Mouse (Mus musculus) gastrocnemius, postnatal 4 days (tissue): ENCODE measurements around the gene Cd84. TPM values are rescaled to one million over a fixed set of nuclear protein-coding genes. Genes with fewer than 3 reads are reported as not detected.
"Not testable (repeated sequence)": the region's sequence is repeated elsewhere in the genome, so short reads cannot be mapped to it uniquely, and the experiment has no call there.

Experiments used
- DNase-seq, 2 experiments: peaks; one replicate each; pipeline ENCODE4 v3.0.0; 2021 to 2022; ENCODE audit warnings: low spot score in 2 of 2, mixed read lengths in 2 of 2
- long read RNA-seq, 2 experiments: library from polyadenylated mRNA; stranded (forward); transcript quantifications; one replicate each; pipeline ENCODE4 v2.0.0; 2021
- total RNA-seq, 2 experiments: library from RNA; stranded (reverse); gene quantifications; 2 replicates each; pipeline ENCODE4 v1.2.3; 2021

Cd84 gene
- total RNA-seq = 1 to 10 TPM; 3.3 to 3.4 TPM
- long read RNA-seq, experiment 1, partial matches to known transcripts = 1 of 1 reads
- long read RNA-seq, experiment 1, other reads (novel, unspliced or antisense) = 0 of 1 reads
- long read RNA-seq, experiment 2 = 0 reads

- no peak for DNase-seq
Observed at GRCm38 (mm10) chr1:171839488-171839887, at the start of gene Cd84. Cd84 (plus strand) TSS chr1:171839697.

DNA sequence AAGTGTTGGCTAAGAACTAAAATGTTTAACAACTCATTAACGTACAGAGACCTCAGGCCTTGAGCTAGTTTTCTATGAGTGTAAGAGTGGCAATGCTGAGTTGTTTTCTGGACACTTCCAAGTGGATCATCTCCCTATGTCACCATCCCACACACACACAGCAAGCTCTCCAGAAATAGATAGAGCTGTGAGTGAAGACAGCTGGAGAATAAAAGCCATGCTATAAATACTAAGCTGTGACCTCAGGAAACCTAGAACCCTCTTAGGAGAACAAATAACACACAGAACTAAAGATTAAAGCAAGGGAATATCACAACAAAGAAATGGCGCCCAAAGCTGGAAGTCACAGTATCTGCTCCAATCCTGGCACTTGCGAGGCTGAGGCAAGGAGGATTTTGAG is 48.0 kb upstream of the Cd84 start:
- DNase-seq = no peak

DNA sequence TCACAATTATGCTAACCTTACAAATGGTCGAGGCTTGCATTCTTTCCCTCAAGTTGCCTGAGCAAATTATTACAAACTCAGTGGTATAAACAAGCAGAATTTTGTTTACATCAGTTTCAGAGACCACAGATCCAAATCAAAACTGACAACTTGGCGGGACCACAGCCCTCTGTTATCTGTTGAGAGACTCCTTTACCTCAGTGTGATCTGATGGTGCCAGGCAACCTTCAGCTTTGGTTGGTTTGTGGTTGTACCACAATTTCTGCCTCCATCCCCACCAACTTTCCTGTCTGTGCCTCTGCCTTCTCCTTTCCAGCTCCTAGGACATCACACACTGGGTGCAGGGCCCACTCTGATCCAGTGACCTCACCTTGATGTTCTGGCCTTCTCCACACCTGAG is 43.3 kb upstream of the Cd84 start:
- no peak for DNase-seq

DNA sequence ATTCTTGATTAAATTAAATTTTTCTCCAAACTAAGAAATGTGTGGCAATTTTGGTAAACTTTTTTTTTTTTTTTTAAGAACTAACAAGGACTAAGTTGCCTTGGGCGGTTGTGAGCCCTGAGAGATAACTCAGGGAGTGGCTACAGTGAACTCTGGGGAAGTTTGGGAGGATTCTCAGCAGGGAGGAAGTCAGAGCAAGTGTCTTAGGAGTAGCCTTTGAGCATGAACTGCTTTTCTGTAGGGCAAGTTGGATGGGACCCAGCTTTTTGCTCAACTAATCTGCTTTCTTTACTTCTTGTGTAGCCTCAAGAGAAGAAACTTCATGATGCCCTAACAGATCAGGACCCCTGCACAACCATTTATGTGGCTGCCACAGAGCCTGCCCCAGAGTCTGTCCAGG is 41.7 kb upstream of the Cd84 start:
- DNase-seq = no peak

DNA sequence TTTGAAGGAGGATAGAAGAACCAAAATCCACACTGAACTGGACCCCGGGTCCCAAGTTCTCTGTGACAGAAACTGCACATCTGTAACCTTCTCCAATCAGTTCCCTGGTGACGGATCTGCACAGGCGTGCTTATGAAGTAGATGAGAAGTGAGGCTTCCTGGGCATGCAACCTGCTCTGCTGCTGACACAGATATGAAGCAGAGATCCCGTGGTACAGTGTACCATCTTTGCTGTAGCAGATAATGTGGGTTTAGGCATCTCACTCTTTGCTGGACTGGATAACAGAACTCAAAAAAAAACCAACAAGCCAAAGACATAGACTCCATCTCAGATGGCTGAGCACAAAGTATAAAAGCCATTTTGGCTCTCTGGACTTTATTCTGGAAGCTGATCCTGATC is 39.8 kb upstream of the Cd84 start:
- no peak for DNase-seq

DNA sequence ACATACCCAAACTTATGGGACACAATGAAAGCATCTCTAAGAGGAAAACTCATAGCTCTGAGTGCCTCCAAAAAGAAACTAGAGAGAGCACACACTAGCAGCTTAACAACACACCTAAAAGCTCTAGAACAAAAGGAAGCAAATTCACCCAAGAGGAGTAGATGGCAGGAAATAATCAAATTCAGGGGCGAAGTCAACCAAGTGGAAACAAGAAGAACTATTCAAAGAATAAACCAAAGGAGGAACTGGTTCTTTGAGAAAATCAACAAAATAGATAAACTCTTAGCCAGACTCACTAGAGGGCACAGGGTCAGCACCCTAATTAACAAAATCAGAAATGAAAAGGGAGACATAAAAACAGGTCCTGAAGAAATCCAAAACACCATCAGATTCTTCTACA is 28.4 kb upstream of the Cd84 start:
- DNase-seq = not testable (repeated sequence)

DNA sequence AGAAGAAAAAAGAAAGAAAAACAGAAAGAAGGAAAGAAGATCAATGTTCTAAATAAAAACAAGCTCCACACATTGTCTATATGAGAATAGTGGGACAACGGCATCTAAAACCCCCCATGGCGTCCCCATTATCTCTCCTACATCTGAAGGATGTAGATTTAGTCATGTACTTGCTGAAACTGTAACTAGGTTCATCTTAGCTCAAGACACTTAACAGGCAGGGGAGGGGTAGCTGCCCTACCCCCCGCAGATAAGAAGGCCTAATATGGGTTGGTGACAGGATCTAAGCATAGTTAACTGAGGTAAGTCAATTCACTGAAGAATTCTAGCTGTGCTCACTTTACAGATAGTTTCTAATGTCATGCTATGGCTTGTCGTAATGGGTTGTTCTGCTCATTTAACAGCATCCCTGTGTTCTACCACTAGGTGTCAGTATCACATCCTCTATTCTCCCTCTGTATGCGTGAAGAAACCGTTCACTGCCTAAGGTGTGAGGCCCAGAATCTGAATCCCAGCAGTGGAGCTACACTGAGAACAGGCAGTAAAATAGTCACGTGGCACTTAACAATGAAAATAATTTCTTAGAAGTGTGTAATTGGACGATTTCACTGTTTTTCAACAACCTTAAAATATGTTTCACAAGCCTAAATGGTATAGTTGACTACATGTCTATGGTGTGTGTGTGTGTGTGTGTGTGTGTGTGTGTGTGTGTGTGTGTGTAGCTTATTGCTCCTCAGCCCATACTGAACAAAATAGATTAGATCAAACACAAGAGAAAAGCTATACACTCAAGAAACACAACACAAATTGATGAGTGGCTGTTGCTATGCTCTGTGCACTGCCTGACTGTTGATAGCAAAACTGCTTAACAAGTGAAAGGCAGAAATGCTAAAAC is 23.7 kb upstream of the Cd84 start:
- no peak for DNase-seq

DNA sequence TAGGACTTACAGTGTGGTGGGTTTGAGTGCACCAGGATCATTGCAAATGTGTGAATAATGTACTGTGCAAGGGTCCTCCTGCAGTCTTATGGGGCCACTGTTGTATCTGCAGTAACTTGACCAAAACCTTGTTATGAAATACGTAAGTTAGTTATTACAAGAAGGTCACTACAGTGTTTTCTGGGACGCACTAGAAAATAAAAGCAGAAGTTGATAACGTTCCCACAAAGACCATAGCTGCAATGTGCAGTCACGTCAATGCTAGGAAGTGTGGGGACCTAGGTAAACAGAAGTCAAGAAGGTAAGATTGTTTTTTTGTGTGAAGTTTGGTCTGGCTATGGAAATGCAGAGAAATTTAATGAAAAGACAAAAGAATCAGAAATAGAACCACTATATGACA is 22.5 kb upstream of the Cd84 start:
- no peak for DNase-seq

DNA sequence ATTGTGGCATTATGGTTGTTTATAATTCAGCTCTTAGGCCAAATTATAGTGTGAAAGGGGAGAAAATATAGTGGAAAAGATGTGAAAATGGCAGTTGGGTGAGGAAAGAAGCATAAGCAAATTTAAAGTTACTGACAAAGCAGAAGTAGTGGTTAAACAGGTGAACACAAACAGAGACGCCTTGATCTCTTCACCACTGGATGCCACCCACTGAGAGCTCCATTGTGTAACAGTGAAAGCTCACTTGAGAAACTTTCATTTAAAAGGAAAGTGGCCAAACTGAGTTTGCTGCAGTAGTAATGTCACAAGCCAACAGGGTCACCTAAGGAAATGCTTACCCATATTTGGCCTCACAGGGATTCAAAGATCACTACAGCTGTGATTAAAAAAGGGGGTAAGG is 18.2 kb upstream of the Cd84 start:
- DNase-seq = no peak

DNA sequence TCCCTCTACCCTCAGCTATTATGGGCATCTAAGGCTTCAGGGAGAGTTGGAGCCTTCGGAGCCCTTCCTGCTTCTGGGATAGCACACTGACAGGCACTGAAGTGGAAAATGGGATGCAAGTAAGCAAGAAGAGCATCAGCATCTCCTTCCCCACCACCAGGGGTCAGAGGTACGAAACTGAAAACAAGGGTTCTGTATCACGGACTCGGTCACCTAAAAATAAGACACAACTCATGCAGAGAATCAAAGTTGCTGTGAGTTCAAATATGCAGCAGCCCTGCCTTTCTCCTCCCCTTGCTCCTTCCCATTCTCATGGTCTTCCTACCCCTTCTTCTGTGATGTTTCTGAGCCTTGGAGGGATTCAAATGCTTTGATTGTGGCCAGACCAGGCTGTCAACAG is 14.0 kb upstream of the Cd84 start:
- DNase-seq = no peak

GRCm38 (mm10) chr1:171826164-171826563 is 13.3 kb upstream of the Cd84 start:
- DNase-seq = no peak

- DNase-seq = no peak
Observed at GRCm38 (mm10) chr1:171827674-171828073, 11.8 kb upstream of the Cd84 start.

DNA sequence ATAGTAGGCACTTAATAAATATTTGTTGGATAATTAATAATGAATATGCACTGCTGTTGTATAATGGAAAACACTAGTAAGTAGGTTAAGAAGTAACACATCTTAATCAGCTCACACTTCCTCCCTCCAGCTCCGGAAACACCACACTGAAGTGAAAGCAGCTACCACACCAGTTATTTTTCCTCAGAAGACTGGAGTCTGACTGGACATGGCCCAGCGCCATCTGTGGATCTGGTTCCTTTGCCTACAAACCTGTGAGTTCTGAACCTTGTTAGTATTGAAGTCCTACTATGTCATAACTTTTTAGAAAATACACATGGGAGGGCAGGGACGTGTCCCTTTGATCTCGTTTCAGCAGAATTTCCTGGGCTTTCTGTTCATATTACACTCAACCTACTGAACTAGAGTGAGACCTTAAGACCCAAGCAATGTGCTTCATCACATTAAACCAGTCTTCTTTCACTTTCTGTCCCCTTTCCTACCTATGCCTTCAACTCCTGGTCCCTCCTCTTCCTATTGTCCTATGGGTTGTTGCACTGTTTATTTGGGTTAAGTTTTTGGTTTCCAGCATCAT is 1.0 kb downstream of the Cd84 start:
- no peak for DNase-seq

- no peak for DNase-seq
Observed at GRCm38 (mm10) chr1:171845035-171845754, 5.7 kb downstream of the Cd84 start.

- no peak for DNase-seq
Observed at GRCm38 (mm10) chr1:171848201-171848600, 8.7 kb downstream of the Cd84 start.

GRCm38 (mm10) chr1:171848757-171849156 is 9.3 kb downstream of the Cd84 start:
- no peak for DNase-seq

GRCm38 (mm10) chr1:171849454-171849853 is 10.0 kb downstream of the Cd84 start:
- no peak for DNase-seq

DNA sequence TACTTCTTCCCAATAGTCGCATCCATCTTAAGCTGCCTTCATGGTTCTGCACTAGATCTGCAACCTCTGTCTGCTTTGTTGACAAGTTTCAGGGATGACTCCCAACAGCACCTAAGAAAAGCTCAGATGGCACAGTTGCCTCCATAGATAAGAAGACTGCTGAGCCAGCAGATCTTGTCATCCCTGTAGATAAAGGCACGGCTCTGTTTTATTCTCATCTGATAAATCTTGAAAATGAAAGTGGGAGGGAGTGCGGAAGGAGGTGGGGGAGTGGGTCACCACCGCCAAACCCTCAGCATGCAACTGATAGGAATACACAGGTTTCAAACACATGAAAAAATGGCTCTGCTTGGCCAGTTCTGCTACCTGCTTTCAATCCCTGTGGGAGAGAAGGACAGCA is 26.0 kb downstream of the Cd84 start:
- no peak for DNase-seq

DNA sequence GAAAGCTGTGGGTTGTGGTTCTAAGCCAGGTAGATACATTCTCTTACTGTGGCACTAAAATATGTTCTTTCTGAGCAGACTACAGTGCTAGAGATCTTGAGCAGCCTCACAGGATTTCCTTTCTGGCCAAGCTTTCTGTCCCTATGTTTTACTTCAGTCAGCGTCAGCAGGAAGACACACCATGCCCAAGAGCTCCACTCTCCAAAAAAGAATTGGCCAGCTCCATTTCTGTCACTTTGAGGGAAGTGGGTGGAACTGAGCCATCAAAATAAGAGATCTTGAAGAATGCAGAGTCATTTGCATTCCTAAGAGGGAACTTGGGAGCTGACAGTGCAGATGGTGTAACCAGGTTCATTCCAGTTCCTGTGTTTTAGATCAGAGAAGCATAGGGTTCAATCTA is 47.5 kb downstream of the Cd84 start:
- DNase-seq = no peak

DNA sequence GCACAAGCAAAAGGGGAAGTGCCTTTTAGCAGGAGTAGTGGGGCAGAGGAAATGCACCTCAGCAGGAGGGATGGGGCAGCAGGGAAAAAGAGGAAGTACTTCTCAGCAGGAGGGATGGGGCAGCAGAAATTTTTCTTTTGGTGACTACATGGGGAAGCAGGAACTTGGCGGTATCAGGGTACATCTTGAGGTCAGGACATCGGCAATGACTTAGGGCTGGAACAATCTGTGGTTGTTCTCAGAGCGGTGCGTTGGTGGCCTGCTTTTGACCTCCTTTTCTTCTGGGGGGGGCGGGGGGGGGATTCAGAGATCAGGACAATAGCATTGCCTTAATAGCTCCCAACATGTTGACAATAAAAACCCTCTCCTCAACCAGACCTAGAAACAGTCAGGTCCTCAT is 55.9 kb downstream of the Cd84 start, which contains the start of gene Gm10521:
Gm10521 (plus strand) TSS at position 301 of the 400 bp plus-strand sequence.
- DNase-seq = not testable (repeated sequence)

GRCm38 (mm10) chr1:171904011-171904410 is 64.5 kb downstream of the Cd84 start:
- DNase-seq = no peak
